Mouse (Mus musculus) midbrain, postnatal 0 days (tissue): ENCODE data around the gene Pced1b. TPM values are rescaled to one million over a fixed set of nuclear protein-coding genes. Genes with fewer than 3 reads are reported as not detected.

ENCODE experiments used
- ATAC-seq: fragments of 200-750 bp; cut with Nextera tagmentation; 2 replicates; pipeline ENCODE4 v1.8.0; 2017; ENCODE audit warnings: moderate number of reproducible peaks, mild to moderate bottlenecking, moderate TSS enrichment, moderate library complexity; ENCODE audit not compliant: low FRiP score
- DNase-seq: peaks from one replicate; pipeline ENCODE4 v3.0.0-alpha.2; 2015; ENCODE audit warnings: low spot score
- H3K27ac ChIP-seq: fragments of 300-500 bp; sonication (generic); 2 replicates; pipeline ENCODE4 v1.5.1; 2014; ENCODE audit warnings: low read depth, mild to moderate bottlenecking, low read length, mixed read lengths
- H3K27me3 ChIP-seq: fragments of 300-500 bp; sonication (generic); 2 replicates; pipeline ENCODE4 v1.6.1; 2014; ENCODE audit warnings: low read length, control low read depth, mixed read lengths; ENCODE audit not compliant: insufficient read depth
- H3K36me3 ChIP-seq: fragments of 300-500 bp; sonication (generic); 2 replicates; pipeline ENCODE4 v1.6.1; 2014; ENCODE audit warnings: low read length, control low read depth, mixed read lengths; ENCODE audit not compliant: insufficient read depth
- H3K4me1 ChIP-seq: fragments of 300-500 bp; sonication (generic); 2 replicates; pipeline ENCODE4 v1.6.1; 2014; ENCODE audit warnings: mild to moderate bottlenecking, control low read depth, antibody characterized with exemption, low read length, mixed read lengths; ENCODE audit not compliant: insufficient read depth
- H3K4me2 ChIP-seq: fragments of 300-500 bp; sonication (generic); 2 replicates; pipeline ENCODE4 v1.6.1; 2014; ENCODE audit warnings: low read depth, mild to moderate bottlenecking, low read length, mixed read lengths; ENCODE audit not compliant: poor library complexity, severe bottlenecking
- H3K4me3 ChIP-seq: fragments of 300-500 bp; sonication (generic); 2 replicates; pipeline ENCODE4 v1.5.1; 2014; ENCODE audit warnings: low read depth, mild to moderate bottlenecking, low read length, moderate library complexity
- H3K9ac ChIP-seq: fragments of 300-500 bp; sonication (generic); replicated peaks from 2 replicates; pipeline ENCODE4 v1.6.1; 2014; ENCODE audit warnings: mild to moderate bottlenecking, low read length, moderate library complexity, mixed read lengths; ENCODE audit not compliant: poor library complexity, severe bottlenecking
- H3K9me3 ChIP-seq: fragments of 300-500 bp; sonication (generic); 2 replicates; pipeline ENCODE4 v1.6.1; 2016; ENCODE audit warnings: low read length, control low read depth
- CTCF ChIP-seq: IDR thresholded peaks from 2 replicates; pipeline ENCODE4 v1.5.1; 2016; ENCODE audit warnings: antibody characterized with exemption, mild to moderate bottlenecking
- WGBS: fragments of 180-500 bp; shearing (Covaris S2); extraction: QIAGEN DNeasy Blood & Tissue Kit; methylation state at CpG from one replicate; pipeline ENCODE4 v1.1.7; 2014; 5-methylcytosine and 5-hydroxymethylcytosine counted together
- polyA plus RNA-seq: library from polyadenylated mRNA; unstranded; fragments of >200 nt; fragmentation: Nextera tagmentation; extraction: Ambion mirVana; gene quantifications from 2 replicates; pipeline ENCODE4 v1.2.1, GENCODE M21; 2015
- total RNA-seq: library from RNA; depleted of rRNA; stranded (reverse); fragments of >200 nt; gene quantifications from 2 replicates; pipeline ENCODE4 v1.2.3, GENCODE M21; 2014; rRNA removed

Pced1b gene
- total and polyA plus RNA-seq, 2 experiments from 2014 or later, result 7.0 to 10.4 TPM

DNA sequence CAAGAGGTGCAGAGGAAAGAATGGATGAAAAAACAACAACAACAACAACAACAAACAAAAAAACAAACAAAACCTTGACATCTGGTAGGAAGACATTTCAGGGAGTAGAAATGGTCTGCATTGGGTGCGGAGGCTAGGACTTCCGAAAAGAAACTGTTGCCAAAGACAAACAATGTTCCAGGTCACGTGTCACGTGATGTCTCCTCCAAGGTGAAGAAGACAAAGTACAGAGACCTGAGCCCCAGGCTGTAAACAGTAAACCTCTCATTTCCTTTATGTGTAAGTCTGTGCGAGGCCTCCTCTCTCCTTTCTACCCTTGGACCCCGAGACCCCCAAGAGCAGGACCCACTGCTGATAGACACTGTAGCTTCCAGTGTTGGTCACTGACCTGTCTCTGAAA, 184.6 kb downstream of the Pced1b start:
- ATAC-seq (no peak), DNase-seq (no peak)
- no peaks in the 10 kb centered on the region for H3K36me3 ChIP-seq
- TF ChIP-seq CTCF, result no peak
- H3K27me3 ChIP-seq, result no peaks in the 10 kb centered on the region
- no peak overlapping the region for H3K4me2 ChIP-seq
- no peak overlapping the region for H3K4me3 ChIP-seq
- 97% methylated on average over 6 of the region's 6 CpGs for WGBS
- no peaks in the 10 kb centered on the region for H3K4me1 ChIP-seq
- H3K9me3 ChIP-seq, result no peaks in the 10 kb centered on the region
- no peak overlapping the region for H3K9ac ChIP-seq
- H3K27ac ChIP-seq, result no peak overlapping the region

GRCm38 (mm10) chr15:97432221-97432620, 185.3 kb downstream of the Pced1b start:
- no peak overlapping the region for H3K27ac ChIP-seq
- H3K4me2 ChIP-seq, result no peak overlapping the region
- no peak overlapping the region for H3K9ac ChIP-seq
- no peaks in the 10 kb centered on the region for H3K36me3 ChIP-seq
- ATAC-seq, result no peak
- H3K4me3 ChIP-seq, result no peak overlapping the region
- 73% methylated on average over 4 of the region's 4 CpGs for WGBS
- H3K9me3 ChIP-seq, result no peaks in the 10 kb centered on the region
- TF ChIP-seq CTCF, result no peak
- DNase-seq, result no peak
- no peaks in the 10 kb centered on the region for H3K27me3 ChIP-seq
- H3K4me1 ChIP-seq, result no peaks in the 10 kb centered on the region

Other genes with a start within 250 kb of the Pced1b start
- gene Slc38a4, start 191.2 kb upstream of the Pced1b start, total RNA-seq, result 4.0 and 4.5 TPM in 2 replicates
- 3.7 and 3.9 TPM in 2 replicates for gene Slc38a4, start 191.2 kb upstream of the Pced1b start, polyA plus RNA-seq
- 21.8 and 22.4 TPM in 2 replicates for gene Amigo2, start 180 bp downstream of the Pced1b start, total RNA-seq
- 17.4 and 20.1 TPM in 2 replicates for gene Amigo2, start 180 bp downstream of the Pced1b start, polyA plus RNA-seq